Mouse (Mus musculus) ES-E14 (cell line): ENCODE measurements around the gene Lypd6b.

Source experiments
- MAFK ChIP-seq: IDR thresholded peaks from 2 replicates; pipeline ENCODE4 v1.6.1; 2014; ENCODE audit warnings: mild to moderate bottlenecking, low read depth, low read length, inconsistent platforms; ENCODE audit not compliant: insufficient read depth
- ZC3H11A ChIP-seq: IDR thresholded peaks from 2 replicates; pipeline ENCODE4 v1.6.1; 2012; ENCODE audit warnings: low read depth, mild to moderate bottlenecking, inconsistent platforms, low read length, borderline replicate concordance
- ZNF384 ChIP-seq: IDR thresholded peaks from 2 replicates; pipeline ENCODE4 v1.6.1; 2012; ENCODE audit warnings: low read depth, low read length, inconsistent platforms

DNA sequence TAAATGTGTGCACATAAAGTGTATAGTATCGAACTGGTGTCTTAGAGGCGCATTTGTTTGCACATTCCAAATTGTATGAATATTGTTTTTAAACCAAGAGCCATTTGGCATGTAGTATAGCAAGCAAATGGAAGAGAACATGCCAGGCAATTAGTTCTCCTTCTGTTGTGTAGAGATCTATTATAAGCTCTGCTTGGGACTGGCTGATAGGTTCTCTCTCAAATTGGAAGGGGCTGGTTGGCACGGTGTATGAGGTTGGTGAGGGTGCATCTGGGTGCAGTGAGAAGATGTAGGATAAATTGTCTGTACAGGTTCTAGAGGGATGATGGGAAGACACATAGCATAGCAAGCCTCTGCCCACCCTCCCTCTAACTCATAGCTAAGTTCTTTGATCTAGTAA is 42.9 kb downstream of the Lypd6b start:
- TF ChIP-seq ZC3H11A (no peak), MAFK (no peak), ZNF384 (no peak)
